Mouse (Mus musculus) adrenal gland, adult 8-10 months (tissue): ENCODE measurements around the gene Osbpl8. TPM values are rescaled to one million over a fixed set of nuclear protein-coding genes. Genes with fewer than 3 reads are reported as not detected.

ENCODE experiments used
- DNase-seq: peaks from one replicate; pipeline ENCODE4 v3.0.0; 2022
- total RNA-seq, 4 experiments: library from RNA; stranded (reverse); gene quantifications; 2 replicates each; pipeline ENCODE4 v1.2.4; 2022

Osbpl8 gene
- total RNA-seq, 4 experiments from 2014 or later, result 25.7 to 38.0 (median 33.1) TPM

- no peak for DNase-seq
These were observed 9.5 kb upstream of the Osbpl8 start for GRCm38 (mm10) chr10:111155065-111155464.

GRCm38 (mm10) chr10:111155571-111155970 is 9.0 kb upstream of the Osbpl8 start:
- DNase-seq, result no peak

GRCm38 (mm10) chr10:111156394-111157190 is 8.0 kb upstream of the Osbpl8 start:
- no peak for DNase-seq

GRCm38 (mm10) chr10:111157241-111157659 is 7.3 kb upstream of the Osbpl8 start:
- no peak for DNase-seq

GRCm38 (mm10) chr10:111159789-111160522 is 4.6 kb upstream of the Osbpl8 start:
- peak; percentile 54 for DNase-seq

GRCm38 (mm10) chr10:111160540-111160939 is 4.0 kb upstream of the Osbpl8 start:
- no peak for DNase-seq

GRCm38 (mm10) chr10:111161373-111161772 is 3.2 kb upstream of the Osbpl8 start:
- DNase-seq, result no peak

- no peak for DNase-seq
These were observed 1.5 kb upstream of the Osbpl8 start for GRCm38 (mm10) chr10:111163025-111163424.

- no peak for DNase-seq
These were observed 831 bp upstream of the Osbpl8 start for GRCm38 (mm10) chr10:111163601-111164240.

GRCm38 (mm10) chr10:111165219-111165981 is 848 bp downstream of the Osbpl8 start:
- peak; percentile 41 for DNase-seq

GRCm38 (mm10) chr10:111166057-111166841 is 1.7 kb downstream of the Osbpl8 start:
- no peak for DNase-seq

GRCm38 (mm10) chr10:111167444-111167843 is 2.9 kb downstream of the Osbpl8 start:
- DNase-seq, result no peak

- no peak for DNase-seq
These were observed 3.8 kb downstream of the Osbpl8 start for GRCm38 (mm10) chr10:111168305-111168704.

- no peak for DNase-seq
These were observed 6.8 kb downstream of the Osbpl8 start for GRCm38 (mm10) chr10:111171246-111171934.

GRCm38 (mm10) chr10:111173589-111174247 is 9.2 kb downstream of the Osbpl8 start:
- no peak for DNase-seq

- DNase-seq, result no peak
These were observed 12.8 kb downstream of the Osbpl8 start for GRCm38 (mm10) chr10:111177336-111177735.

GRCm38 (mm10) chr10:111178024-111178423 is 13.5 kb downstream of the Osbpl8 start:
- no peak for DNase-seq

- no peak for DNase-seq
These were observed 16.1 kb downstream of the Osbpl8 start for GRCm38 (mm10) chr10:111180633-111181032.

GRCm38 (mm10) chr10:111183634-111184270 is 19.2 kb downstream of the Osbpl8 start:
- DNase-seq, result no peak
